Mouse (Mus musculus): ENCODE measurements at regions not wholly inside any gene's neighbourhood (a gene's known extent, or its start where the extent isn't known, plus 50 kb on each side); places are given as distances from the start of the nearest gene placed in this dataset.

GRCm38 (mm10) chr13:59894094-59894493, 71.1 kb upstream of the Tut7 start:
- TF ChIP-seq CTCF (IDR thresholded peaks at IDR 0.05) (no peak), EP300 (IDR thresholded peaks at IDR 0.05) (no peak)
